Mouse (Mus musculus) liver, postnatal 0 days (tissue): ENCODE results near the gene Unc5b.

Experiments used
- CTCF ChIP-seq: sonication (generic); IDR thresholded peaks from 2 replicates; pipeline ENCODE4 v1.5.1; 2016; ENCODE audit warnings: antibody characterized with exemption, low read depth
- EP300 ChIP-seq: IDR thresholded peaks from 2 replicates; pipeline ENCODE4 v1.6.1; 2016; ENCODE audit warnings: antibody characterized with exemption, low read depth, mild to moderate bottlenecking

- TF ChIP-seq CTCF (no peak), EP300 (no peak)
Measured at GRCm38 (mm10) chr10:60756146-60756545, 75.2 kb downstream of the Unc5b start.
